Mouse (Mus musculus): ENCODE measurements around the gene Cyp27b1.

DNA sequence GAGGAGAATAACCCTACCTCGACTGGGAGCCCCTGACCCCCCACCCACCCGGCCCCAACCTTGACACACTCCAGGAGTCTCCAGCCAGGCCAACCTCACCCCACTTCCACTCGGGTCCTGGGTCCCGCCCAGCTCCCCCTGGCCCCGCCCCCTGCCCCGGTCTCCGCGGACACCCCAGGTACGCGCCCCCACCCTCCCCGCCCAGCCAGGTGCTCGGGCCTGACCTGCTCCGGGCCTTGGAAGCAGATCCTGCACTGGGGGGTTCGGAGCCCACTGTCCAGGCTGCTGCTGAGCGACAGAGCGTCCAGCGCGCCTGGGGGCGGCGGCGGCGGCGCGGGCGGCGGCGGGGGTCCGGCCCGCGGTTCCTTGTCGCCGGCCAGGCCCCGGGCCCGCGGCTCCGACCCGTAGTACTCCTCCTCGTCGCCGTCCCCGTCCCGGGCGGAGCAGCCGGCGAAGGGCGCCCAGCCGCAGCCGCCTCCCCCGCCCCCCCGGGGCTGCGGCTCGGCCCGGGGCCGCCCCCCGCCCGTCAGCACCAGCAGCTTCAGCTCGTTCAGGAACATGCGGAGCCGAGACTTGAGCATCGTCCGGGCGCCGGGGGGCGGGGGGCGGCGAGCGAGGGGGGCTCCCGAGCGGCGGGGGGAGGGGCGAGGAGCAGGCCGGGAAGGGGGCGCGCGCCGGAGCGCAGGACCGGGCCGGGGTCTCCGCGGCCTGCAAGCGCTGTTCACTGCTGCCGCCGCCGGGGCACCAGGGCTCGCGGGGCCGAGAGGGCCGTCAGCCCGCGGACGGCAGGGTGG lies 11.3 kb downstream of the Cyp27b1 start:
- TF ChIP-seq GATA1 (IDR thresholded peaks at IDR 0.05; ENCODE audit: low read length): no peak
- no peak for TF ChIP-seq TAL1 (IDR thresholded peaks at IDR 0.05; ENCODE audit: low read length)
